Mouse (Mus musculus) embryonic stem cell, embryonic (primary cell): Measurements from ENCODE around the gene Itpr2.

Experiments
- CTCF ChIA-PET, 4 experiments: fragments of 300-600 bp in 2 of 4; fragments of 350-600 bp in 2 of 4; sonication (Branson Sonifier 250); formaldehyde crosslinking; loops; one replicate each; lab custom pipeline; 2022; ENCODE audit warnings: inconsistent platforms in 2 of 4; lab: Charles Lee
- POLR2A ChIA-PET, 4 experiments: fragments of 300-600 bp in 2 of 4; fragments of 350-600 bp in 2 of 4; sonication (Branson Sonifier 250); formaldehyde crosslinking; loops; one replicate each; lab custom pipeline; 2022; ENCODE audit warnings: antibody characterized with exemption in 4 of 4, inconsistent platforms in 1 of 4; lab: Charles Lee

Gene Itpr2

DNA sequence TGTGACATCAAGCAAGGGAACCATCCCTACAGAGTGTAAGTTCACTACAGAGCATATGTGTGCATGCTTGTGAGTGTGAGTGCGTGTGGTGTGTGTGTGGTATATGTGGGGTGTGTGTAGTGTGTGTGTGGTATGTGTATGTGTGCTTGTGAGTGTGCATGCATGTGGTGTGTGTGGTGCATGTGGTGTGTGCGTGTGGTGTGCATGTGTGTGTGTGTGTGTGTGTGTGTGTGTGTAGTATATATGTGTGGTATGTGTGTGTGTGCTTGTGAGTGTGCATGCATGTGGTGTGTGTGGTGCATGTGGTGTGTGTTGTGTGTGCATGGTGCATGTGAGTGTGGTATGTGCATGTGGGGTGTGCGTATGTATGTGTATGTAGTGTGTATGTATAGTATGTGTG lies 289.7 kb downstream of the Itpr2 start:
- ChIA-PET POLR2A (no interaction called here), CTCF (interaction anchor here in 1 of 4 experiments (0.6 kb wide), 1 partner anchor 46 kb away, joined by 19 read pairs; no protein-coding TSS in a partner anchor)

DNA sequence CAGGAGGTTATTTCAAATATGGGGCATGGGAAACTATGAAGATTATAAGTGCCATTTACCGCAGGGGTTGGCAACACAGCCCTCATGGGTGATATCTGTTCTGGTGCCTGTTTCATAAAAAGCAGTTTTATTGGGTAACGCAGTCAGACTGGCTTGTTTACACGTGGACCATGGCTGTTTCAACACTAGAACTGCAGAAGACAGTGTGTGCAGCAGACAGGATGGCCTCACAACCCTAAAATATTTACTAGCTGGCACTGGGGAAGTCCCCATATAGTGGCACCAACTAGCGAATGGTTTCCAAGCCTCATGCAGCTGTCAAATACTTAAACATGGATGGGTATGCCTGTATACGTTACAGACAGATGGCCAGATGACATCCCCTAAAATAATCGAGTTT lies 290.8 kb downstream of the Itpr2 start:
- POLR2A ChIA-PET, result no interaction called here
- CTCF ChIA-PET, result interaction anchor here in 1 of 4 experiments (0.5 kb wide), 1 partner anchor 132 kb away, joined by 3 read pairs; no protein-coding TSS in a partner anchor

DNA sequence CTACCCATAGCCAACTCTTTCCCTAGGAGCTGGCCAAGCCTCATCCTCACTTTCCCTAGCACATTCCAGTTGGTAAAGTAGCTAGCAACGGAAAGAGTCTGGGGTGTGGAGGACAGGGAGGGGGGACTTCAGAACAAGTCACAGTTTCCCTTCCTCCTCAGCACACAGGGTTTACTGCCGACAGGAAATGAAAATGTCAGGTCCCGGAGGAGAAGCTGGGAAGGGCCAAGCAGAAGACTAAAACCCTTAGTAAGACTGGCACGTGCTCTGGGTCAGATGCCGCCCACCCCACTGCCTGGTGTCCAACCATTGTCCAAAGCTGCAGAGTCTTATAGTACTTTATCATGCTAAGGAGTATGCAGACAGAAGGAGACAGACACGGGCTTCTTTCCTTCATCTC lies 293.0 kb downstream of the Itpr2 start:
- ChIA-PET POLR2A (interaction anchor here in 1 of 4 experiments (1.0 kb wide), 1 partner anchor 132 kb away, joined by 4 read pairs; no protein-coding TSS in a partner anchor), CTCF (no interaction called here)

DNA sequence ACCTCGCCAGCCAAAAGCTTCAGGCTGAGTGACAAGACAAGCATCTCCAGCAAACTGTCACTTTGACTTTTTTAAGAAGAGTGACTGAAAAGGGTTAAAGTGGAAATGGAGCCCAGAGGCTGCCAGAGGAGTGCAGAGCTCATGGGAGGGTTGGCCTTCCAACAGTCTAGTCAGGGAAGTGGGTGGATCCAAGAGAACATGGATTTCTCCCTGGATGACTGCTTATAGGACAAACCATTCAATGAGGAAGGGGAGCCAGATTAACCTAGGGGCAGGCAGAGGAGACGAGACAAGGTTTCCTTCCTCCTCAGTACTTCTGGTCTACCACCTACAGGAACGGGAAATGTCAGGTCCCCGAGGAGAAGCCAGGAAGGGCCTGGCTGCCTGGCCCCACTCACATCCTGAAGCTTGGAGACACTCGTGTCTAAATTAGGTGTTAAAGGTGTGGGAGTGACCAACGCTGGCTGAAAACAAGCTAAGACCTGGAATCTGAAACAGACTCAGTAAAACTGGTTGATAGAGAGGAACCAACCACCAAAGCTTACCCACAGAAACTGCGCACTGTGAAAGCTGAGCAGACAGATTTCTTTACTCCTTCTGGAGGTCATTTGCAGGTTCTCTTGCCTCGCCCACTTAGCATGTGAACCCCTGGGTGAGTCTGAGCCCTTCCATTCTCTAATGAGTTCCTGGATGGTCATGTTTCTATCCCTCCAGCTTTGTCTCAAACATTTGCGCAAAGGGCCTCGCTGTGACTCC lies 294.6 kb downstream of the Itpr2 start:
- ChIA-PET POLR2A (interaction anchor here in 1 of 4 experiments (0.6 kb wide), 1 partner anchor 76 kb away, joined by 3 read pairs; no protein-coding TSS in a partner anchor), CTCF (no interaction called here)

DNA sequence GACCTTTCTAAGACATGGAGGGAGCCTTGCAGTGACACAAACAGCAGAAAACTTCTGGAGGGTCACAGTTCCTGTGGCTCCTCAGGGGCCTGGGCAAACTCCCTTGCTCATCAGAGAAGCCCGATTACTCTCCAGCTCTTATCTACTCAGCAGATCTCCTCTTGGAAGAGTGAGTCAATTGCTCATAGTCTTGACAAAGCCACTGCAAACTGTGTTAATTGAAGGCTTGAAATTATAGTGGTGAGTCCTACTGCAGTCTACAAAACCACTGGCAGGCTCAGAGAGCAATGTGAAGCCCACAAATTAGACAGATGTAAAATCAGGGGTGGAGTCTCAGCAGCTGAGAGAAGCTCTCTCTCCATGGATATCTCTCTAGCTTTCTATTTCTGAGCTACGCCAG lies 296.9 kb downstream of the Itpr2 start:
- POLR2A ChIA-PET, result no interaction called here
- CTCF ChIA-PET, result no interaction called here

- ChIA-PET POLR2A (no interaction called here), CTCF (no interaction called here)
Observed at GRCm38 (mm10) chr6:146204470-146204869, 297.6 kb downstream of the Itpr2 start.

GRCm38 (mm10) chr6:146197868-146198379 lies 304.1 kb downstream of the Itpr2 start:
- CTCF ChIA-PET, result no interaction called here

DNA sequence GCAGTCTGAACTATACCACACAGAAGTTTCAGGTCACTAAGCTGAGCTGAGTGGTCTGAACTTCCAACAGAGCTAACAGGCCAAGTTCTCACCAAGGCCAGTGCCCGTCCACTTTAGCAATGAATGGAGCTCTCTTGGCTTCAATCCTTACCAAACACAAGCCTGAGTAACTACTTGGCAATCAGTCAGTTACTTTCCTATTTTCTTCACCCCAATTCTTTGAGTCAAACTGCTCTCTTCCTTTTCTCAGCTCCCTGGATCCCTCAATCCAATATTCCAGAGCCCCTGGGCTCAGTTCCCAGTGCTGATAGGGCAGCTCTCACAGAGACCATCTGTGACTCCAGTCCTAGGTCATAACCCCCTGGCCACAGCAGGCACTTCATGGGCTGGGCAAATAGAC lies 305.3 kb downstream of the Itpr2 start:
- POLR2A ChIA-PET, result no interaction called here

More at GRCm38 (mm10) chr6:146197868-146198379, 304.1 kb downstream of the Itpr2 start:
- POLR2A ChIA-PET, result interaction anchor here in 1 of 4 experiments (1.1 kb wide), 1 partner anchor 29 kb away, joined by 3 read pairs; no protein-coding TSS in a partner anchor

DNA sequence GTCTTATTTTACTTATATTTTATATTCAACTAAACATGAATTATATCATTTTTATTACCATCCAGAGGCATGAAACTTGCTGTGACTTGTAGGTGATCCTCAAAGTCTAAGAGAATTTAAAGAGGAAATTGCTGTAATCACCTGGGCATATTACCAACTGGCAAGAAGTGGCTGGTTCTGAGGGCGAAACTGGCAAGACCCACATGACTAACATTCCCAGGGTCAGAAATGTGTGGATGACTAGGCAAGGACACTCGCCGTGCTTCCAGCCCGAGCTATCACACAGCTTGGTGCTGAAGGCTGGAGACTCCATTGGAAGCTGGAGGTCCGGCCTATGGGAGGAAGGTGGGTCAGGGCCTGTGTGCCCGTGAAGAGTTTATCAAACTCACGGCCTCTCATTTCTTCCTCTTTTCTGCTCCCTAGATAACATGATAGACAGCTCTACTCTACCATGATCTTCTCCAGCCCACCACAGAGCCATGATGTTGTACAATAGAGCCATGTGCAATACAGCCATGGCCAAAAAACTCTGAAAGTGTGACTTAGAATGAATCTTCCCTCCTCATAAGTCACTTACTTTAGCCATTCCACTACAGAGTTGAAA lies 306.1 kb downstream of the Itpr2 start:
- ChIA-PET CTCF (no interaction called here), POLR2A (no interaction called here)

More for the DNA sequence above, 305.3 kb downstream of the Itpr2 start:
- CTCF ChIA-PET, result no interaction called here

- CTCF ChIA-PET, result interaction anchor here in 1 of 4 experiments (0.6 kb wide), 1 partner anchor 401 kb away, joined by 3 read pairs; no protein-coding TSS in a partner anchor
- POLR2A ChIA-PET, result no interaction called here
Observed at GRCm38 (mm10) chr6:146191931-146192330, 310.1 kb downstream of the Itpr2 start.

GRCm38 (mm10) chr6:146190006-146190405 lies 312.0 kb downstream of the Itpr2 start:
- CTCF ChIA-PET, result no interaction called here

GRCm38 (mm10) chr6:146185532-146185931 lies 316.5 kb downstream of the Itpr2 start:
- ChIA-PET CTCF (no interaction called here), POLR2A (interaction anchor here in 1 of 4 experiments (0.9 kb wide), 1 partner anchor 8 kb away, joined by 3 read pairs; no protein-coding TSS in a partner anchor)

More at GRCm38 (mm10) chr6:146190006-146190405, 312.0 kb downstream of the Itpr2 start:
- POLR2A ChIA-PET, result no interaction called here

- ChIA-PET POLR2A (no interaction called here), CTCF (no interaction called here)
Observed at GRCm38 (mm10) chr6:146184771-146185170, 317.3 kb downstream of the Itpr2 start.

GRCm38 (mm10) chr6:146174644-146175250 lies 327.3 kb downstream of the Itpr2 start:
- POLR2A ChIA-PET, result no interaction called here
- CTCF ChIA-PET, result no interaction called here

DNA sequence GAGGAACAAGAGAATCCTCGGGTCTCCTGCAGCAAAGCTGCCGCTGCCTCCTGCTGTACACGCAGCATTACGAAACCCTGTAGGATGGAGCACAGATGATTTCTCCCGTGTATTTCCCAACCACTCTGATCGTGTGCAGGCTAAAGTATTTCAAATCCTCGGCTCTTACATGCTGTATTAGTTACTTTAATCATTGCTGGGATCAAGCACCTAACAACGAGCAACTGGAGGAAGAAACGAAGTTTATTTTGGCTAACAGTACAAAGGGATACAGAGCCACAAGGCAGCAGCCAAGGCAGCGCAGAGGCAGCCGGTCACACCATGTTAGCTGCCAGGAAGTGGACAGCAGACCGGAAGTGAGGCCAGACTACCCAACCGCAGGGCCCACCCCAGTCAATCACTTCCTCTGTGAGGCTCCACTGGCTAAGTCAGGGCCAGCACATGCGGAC lies 331.4 kb downstream of the Itpr2 start:
- ChIA-PET POLR2A (no interaction called here), CTCF (interaction anchor here in 2 of 4 experiments (0.6 kb wide), 2 partner anchors 120 to 407 kb away, joined by 4 to 16 read pairs; no protein-coding TSS in a partner anchor)

DNA sequence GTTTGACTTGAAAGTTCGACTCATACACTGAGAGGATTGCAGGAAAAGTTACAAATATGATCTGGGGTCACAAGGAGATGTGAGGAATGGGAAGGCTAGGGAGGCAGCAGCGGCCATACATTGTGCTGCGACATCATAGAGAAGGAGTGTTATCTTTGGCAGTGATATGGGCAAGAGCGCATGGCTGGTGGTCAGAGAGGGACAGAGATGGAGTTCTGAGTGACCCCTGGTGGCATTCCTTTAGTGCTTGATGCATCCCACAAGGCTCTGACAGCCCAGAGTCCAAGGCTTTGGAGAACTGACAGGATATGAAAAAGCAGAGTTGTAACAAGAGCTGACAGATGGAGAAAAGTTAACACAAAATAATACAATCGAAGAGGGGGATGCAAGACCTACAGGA lies 334.8 kb downstream of the Itpr2 start:
- CTCF ChIA-PET, result no interaction called here
- POLR2A ChIA-PET, result no interaction called here

DNA sequence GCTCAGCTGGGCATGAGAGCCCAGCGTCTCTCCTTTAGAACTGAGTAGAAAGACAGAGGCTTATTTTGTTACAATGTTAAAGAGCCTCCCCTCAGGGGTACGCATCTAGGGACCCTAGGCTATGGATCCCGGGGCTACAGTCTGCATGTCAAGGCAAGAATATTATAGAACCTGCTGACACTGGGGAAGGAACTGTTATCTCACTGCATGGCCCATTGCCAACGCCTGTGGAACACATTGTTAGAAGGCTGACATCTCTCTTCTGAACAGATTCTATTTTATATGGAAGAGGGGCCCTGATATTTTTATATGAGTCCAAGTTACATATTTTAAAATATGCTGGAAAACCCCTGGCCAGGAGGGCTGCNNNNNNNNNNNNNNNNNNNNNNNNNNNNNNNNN lies 342.4 kb downstream of the Itpr2 start:
- POLR2A ChIA-PET, result no interaction called here
- CTCF ChIA-PET, result interaction anchor here in 2 of 4 experiments (1.4 to 1.6 kb wide), 3 partner anchors 80 to 329 kb away, joined by 4 to 8 read pairs (median 7); no protein-coding TSS in a partner anchor

- POLR2A ChIA-PET, result interaction anchor here in 1 of 4 experiments (0.6 kb wide), 1 partner anchor 613 kb away, joined by 4 read pairs; no protein-coding TSS in a partner anchor
- CTCF ChIA-PET, result interaction anchor here in 1 of 4 experiments (1.1 kb wide), 1 partner anchor 81 kb away, joined by 3 read pairs; no protein-coding TSS in a partner anchor
Observed at GRCm38 (mm10) chr6:146158717-146159116, 343.3 kb downstream of the Itpr2 start.

DNA sequence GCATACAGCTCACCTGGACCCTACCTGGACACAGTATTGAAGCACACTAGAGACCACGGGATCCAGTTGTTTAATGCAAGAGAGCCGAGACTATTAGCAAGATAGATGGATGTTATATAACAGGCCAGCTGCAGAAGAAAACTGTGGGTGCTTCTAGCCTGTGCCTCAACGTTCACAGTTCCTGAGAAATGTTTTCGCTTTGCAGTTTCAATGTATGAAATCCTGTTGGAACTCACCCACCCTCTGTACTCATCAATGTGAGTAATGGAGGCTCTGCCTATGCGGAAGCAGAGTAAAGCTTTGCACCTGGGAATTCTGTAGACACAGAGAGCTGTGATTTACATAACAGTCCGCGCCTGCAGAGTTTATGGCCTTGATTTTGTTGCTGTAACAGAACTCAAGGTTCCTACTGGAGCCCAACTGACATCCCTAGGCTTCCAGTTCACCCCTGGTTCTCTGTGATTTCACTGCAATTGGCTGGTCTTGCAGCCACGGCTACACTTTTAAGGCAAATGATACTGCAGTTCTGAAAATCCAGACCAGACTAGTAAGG lies 344.0 kb downstream of the Itpr2 start:
- ChIA-PET CTCF (interaction anchor here in 1 of 4 experiments (1.1 kb wide), 1 partner anchor 80 kb away, joined by 3 read pairs; no protein-coding TSS in a partner anchor), POLR2A (interaction anchor here in 1 of 4 experiments (0.6 kb wide), 1 partner anchor 612 kb away, joined by 4 read pairs; no protein-coding TSS in a partner anchor)
